Mouse (Mus musculus): Measurements from ENCODE around the gene Dnlz.

The Dnlz gene

GRCm38 (mm10) chr2:26299336-26299735 is 52.6 kb downstream of the Dnlz start:
- DNase-seq (ENCODE audit: low read depth, low spot score) = no peak

DNA sequence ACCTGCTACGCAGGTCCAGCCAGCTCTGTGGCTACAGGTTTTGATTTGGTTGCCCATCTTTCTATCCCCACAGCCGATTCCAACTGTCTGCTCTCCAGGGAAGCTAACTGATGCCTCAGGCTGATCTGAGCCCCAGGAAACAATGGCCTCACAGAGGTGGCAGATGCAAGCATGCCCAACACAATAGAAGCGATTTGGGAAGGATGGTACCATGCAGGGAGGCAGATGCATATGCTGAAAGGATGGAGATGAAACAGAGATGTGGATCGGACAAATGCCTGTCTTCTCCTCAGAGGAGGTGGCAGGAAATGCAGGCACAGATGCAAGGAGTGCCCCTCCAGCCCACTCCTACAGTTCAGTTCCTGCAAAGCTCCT is 53.1 kb downstream of the Dnlz start:
- DNase-seq (ENCODE audit: low read depth, low spot score) = no peak

GRCm38 (mm10) chr2:26298208-26298855 is 53.6 kb downstream of the Dnlz start:
- peak; percentile 72 for DNase-seq (ENCODE audit: low read depth, low spot score)

Measured in telencephalon, adult 2 months (tissue).